Mouse (Mus musculus) hindlimb bud, embryonic 11.5 days (tissue): ENCODE results near the gene Ears2.
"Not testable (repeated sequence)": the region's sequence is repeated elsewhere in the genome, so short reads cannot be mapped to it uniquely, and the experiment has no call there.

Experiments
- DNase-seq: peaks from one replicate; pipeline ENCODE4 v3.0.0-alpha.2; 2012; ENCODE audit warnings: low read depth, low spot score; ENCODE audit errors: extremely low spot score

The Ears2 gene

DNA sequence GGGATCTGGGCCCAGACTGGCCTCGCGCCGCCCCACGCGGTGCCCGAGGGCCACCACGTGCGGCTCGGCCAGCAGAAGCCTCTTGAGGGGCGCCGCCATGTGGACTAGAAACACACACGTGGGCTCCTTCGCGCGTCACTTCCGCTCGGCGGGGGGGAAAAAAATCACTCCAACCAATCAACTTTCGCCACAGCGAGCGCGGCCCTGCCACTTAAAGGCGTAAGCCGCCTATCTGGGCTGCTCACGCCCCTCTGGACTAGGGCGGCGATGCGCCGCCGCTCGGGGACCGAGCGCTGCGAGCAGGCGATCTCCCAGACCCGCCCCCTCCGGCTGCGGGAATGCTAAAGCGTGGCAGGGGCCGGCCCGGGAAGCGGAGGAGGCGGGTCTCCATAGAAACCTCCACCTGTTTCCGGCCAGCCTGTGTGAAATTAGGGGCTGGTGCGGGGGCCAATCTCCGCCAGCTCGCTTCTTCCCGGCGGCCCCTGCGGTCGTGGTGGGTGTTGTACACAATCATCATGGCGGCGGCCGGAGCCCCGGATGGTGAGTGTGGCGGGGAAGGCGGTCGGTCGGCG is at the start of gene Ears2, which contains the start of gene Ubfd1:
Ears2 (minus strand) TSS at position 319 of the 572 bp plus-strand sequence.
Ubfd1 (plus strand) TSS at position 231 of the 572 bp plus-strand sequence.
- DNase-seq, result peak; percentile 93

DNA sequence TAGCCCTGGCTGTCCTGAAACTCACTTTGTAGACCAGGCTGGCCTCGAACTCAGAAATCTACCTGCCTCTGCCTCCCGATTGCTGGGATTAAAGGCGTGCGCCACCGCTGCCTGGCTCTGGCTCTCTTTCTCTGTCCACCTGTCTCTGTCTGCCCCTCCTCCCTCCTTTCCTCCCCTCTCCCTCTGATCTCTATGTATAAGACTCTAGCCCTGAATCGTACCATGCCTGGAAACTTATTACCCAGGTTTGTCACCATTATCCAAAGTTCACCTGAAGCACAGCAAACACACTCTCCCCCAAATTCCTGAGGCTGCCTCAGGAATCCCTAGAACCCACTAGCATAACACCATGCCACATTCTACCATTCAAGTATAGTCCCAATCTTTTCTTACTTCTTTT is 41.1 kb upstream of the Ears2 start:
- DNase-seq, result no peak

DNA sequence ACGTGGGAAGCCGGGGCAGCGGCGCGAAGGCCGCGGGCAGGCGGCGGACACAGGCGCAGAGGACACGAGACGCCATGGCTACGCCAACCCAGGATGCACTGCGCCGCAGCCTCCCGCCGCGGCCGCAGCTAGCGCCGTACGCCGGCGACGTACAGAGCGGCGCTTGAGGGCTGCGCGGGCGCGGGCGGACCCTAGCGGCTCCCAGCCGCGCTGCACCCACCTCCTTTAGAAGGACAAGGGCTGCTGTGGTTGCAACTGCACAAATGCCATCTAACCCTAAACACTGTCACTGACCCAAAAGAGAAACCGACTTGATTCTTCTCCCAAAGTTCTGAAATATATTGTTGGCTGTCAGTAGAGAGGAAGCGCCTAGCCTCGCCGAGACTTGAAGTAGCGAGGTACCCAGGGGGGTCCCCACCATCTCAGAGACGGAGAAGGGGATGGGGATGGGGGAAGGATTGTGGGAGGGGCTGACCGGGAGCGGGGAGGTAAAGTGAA is 34.7 kb upstream of the Ears2 start, which contains the start of gene Ndufab1:
Ndufab1 (minus strand) TSS at position 140 of the 498 bp plus-strand sequence.
- DNase-seq, result peak; percentile 77

- DNase-seq, result not testable (repeated sequence)
Measured at GRCm38 (mm10) chr7:122101014-122101746, 34.1 kb upstream of the Ears2 start.

DNA sequence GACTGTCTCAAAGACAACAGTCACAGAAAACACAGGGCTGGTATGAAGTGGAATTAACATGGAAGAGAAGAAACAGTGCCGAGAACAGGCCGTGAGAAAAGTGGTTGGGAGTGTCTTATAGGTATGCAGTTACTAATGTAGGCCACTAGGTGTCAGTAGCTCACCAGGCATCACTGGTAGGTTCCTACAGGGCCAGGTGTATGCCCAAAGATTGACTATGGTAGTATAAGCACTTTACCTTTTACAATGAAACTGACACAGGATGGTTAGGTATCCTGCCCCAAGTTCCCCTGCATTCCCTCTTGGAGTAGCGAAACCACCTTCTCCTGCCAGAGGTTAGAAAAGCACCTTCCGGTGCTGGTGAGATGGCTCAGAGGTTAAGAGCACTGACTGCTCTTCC is 32.2 kb upstream of the Ears2 start:
- DNase-seq, result peak; percentile 37

- no peak for DNase-seq
Measured at GRCm38 (mm10) chr7:122098009-122098408, 30.9 kb upstream of the Ears2 start.

DNA sequence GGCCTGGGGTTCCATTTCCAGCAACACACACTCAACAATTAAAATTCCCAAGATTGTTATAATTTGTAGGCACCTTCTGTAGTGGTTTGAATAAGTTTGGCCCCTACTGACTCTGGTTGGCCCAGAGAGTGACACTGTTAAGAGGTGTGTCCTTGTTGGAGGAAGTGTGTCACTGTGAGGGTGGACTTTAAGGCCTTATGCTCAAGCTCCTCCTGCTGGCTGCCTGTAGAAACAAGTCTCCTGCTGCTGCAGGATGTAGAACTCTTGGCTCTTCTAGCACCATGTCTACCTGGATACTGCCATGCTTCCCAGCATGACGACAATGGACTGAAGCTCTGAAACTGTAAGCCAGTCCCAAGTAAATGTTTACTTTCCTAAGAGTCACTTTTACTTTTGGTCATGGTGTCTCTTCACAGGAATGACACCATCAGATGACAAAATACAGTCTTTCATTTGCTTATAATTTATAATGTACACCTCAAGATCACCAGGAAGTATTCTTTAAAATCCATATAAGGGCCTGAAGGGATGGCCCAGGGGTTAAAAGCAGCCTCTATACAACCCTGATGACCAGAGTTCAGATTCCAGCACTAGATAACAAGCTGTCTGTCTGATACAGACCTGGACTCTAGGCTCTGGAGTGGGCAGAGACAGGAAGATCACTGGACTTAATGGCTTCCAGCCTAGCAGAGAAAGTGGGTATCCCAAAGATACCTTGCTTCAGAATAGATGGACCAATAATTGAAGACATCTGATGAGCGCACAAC is 27.7 kb upstream of the Ears2 start:
- no peak for DNase-seq

- no peak for DNase-seq
Measured at GRCm38 (mm10) chr7:122087195-122087982, 20.3 kb upstream of the Ears2 start.

DNA sequence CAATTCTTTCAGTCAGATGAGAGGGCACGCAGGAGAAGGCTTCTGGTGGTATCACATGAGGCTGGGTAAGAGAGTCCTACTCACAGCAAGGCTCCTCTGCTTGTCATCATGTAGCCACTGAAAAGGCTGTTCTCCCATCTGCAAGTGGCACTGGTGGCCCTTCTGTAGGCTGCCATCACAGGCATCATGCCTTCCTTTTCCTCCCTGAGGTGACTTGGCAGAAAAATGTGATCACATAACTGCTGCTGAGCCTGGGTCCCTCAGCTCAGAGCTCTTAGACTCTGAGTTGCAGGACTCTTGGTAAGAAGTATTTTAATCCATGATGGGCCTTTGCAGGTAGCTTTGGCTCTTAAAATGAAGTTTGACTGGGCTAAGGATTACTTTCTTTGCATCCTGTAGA is 14.0 kb upstream of the Ears2 start:
- DNase-seq, result no peak

DNA sequence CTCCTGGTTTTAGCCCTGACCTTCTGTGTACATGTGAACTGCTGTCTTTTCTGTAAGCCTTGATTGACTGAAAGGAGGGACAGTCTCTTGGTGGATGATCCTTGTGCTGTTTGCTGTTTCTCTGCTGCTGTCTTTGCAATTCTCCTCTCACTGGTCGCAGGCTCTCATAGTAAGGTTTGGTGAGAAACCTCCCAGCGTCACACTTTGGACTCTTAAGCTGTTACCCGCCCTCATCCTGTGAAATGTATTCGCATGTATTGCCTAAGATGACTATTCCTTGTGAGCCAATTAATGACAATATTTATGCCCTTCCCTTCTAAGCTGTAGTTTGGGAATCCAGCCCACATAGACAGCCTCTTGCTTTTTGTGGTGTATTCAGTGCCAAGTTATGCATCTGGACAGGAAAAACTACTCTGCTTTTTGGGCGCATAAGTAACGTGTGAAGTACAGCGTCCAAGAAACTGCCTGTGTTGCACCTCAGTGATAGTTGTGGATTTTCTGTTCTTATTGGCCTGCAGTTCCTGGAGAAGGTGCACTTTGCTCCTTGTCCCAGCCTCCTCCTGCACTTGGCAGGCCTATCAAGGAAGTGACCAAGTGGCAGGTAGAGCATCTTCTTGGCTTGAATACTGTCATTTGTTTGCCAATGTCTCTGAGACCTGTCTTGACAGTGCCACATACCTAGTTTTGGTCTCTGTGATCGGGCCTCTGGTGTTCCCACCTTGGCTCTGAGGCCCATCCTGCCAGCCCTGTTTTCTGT is 12.9 kb upstream of the Ears2 start:
- DNase-seq, result no peak

GRCm38 (mm10) chr7:122074374-122074773 is 7.3 kb upstream of the Ears2 start:
- DNase-seq, result no peak

DNA sequence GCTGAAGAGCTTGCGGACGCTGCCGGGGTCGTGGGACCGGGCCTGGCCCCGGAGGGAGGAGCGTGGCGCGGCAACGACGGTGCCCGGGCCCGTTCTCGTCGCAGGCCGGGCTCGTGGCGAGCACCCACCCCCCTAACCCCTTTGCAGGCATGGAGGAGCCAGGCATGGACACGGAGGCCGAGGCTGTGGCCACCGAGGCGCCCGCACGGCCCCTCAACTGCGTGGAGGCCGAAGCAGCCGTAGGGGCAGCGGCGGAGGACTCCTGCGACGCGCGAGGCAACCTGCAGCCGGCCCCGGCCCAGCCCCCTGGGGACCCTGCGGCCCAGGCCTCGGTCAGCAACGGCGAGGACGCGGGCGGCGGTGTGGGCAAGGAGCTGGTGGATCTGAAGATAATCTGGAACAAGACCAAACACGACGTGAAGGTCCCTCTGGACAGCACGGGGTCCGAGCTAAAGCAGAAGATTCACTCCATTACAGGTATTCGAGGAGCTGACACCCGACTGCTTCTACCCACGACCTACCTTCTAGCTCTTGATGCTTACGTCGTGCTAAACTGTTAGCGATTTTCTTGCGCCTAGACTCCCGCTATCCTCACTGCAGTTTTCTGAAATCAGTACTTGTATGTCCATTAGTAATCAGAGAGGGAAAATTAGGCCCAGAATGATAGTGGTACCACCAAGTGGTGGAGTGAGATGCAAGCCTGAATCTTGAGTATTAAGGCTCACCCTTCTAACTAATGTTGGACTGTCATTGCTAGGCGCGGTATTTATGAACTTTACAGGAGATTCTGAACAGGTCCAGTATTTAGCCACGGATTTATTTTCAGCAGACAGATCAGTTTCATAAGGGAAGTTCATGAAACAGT is 686 bp upstream of the Ears2 start:
- no peak for DNase-seq

DNA sequence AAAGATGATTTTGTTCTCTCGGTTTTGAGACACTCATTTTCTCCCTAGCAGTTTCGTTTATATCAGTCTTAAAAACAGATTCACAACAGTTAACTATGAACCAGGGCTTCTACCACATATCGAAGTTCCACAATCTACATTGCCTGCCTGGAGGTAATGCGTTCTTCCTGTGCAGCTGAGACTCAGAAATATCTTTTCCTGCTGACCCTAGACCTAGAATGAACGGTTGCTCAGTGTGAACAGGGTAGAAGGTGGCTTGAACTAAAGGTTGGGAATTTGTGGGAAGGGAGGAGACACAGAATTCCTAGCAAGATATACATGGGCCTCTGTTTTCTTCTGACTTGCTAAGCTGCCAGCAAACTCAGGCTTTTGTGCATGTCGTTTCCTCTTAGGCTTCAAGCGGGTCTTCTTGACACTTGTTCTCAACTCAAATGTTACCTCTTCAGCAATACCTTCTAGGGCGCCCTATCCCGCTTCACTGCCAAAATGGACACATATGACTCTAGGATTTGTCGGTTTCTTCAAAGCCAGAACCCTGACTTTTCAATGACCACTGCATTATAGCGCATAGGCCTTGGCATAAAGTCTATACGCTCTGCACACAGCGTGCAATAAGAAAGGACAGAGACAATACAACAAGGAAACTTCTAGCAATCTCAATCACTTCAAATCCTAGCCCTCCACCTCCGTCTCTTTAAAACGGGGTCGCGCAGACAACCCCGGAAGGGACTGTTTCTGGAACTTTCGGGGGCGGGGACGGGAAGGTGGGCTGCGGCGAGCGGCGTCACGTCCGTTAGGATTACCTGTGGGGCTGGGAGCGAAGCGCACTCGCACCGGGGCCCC is 740 bp downstream of the Ears2 start:
- DNase-seq, result peak; percentile 30

- no peak for DNase-seq
Measured at GRCm38 (mm10) chr7:122065656-122066055, 1.4 kb downstream of the Ears2 start.

DNA sequence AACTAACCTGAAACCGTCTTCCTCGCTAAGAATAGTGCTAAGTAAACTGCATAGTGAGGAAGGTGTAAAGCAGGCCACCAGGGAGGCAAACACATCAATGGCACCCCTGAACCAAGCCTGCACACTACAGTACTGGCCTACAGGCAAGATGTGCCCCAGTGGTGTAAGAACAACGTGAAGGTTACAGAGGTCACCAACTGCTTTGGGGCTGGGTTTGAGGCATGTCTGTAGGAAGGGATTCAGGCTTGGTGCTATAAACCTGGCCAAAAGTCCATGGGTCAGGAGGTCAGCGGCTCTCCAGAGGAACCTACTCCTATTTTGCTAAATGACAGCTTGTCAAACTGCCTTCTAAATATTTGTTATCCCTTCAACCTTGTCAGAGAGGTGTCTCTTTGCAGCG is 10.4 kb downstream of the Ears2 start:
- no peak for DNase-seq

GRCm38 (mm10) chr7:122050834-122051233 is 16.2 kb downstream of the Ears2 start:
- DNase-seq, result no peak

- no peak for DNase-seq
Measured at GRCm38 (mm10) chr7:122048191-122048590, 18.9 kb downstream of the Ears2 start.

GRCm38 (mm10) chr7:122046813-122047212 is 20.2 kb downstream of the Ears2 start:
- no peak for DNase-seq
